Mouse (Mus musculus): ENCODE measurements at regions not wholly inside any gene's neighbourhood (a gene's known extent, or its start where the extent isn't known, plus 50 kb on each side); places are given as distances from the start of the nearest gene placed in this dataset.

DNA sequence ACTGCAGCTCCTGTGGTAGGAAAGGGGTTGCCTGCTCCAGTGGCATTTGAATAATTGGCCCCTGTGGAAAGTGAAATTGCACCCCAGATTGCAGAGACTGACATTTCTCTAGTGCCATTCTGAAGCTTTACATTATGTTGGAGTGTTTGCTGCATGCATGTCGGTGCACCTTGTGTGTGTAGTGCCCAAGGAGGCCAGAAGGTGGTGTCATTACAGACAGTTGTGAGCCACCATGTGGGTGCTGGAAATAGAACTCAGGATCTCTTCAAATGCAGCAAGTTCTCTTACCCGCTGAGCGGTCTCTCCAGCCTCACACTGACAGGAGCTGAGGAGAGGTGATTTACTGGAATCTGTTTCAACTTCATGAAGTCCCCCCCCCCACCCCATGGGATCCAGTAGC is 60.3 kb upstream of the Cdh4 start:
- TF ChIP-seq CTCF (conservative IDR thresholded peaks at IDR 0.05 in 1 of 2, IDR thresholded peaks at IDR 0.05 in 1 of 2; ENCODE audit: low read depth in 2 of 2, low read length in 2 of 2), result no peak
- TF ChIP-seq POLR2A (IDR thresholded peaks at IDR 0.05; ENCODE audit: low read depth, low read length), result no peak
